Mouse (Mus musculus) lung, adult 2 months (tissue): Measurements from ENCODE around the gene Gm5089. TPM values are rescaled to one million over a fixed set of nuclear protein-coding genes. Genes with fewer than 3 reads are reported as not detected.

Experiments used
- DNase-seq: peaks from one replicate; pipeline ENCODE4 v3.0.0; 2022
- H3K4me1 ChIP-seq: fragments of 200-500 bp; 2 replicates; pipeline ENCODE4 v1.6.1; 2011; ENCODE audit warnings: low read length; ENCODE audit not compliant: control insufficient read depth, insufficient read depth
- H3K4me3 ChIP-seq: fragments of 200-500 bp; replicated peaks from 2 replicates; pipeline ENCODE3; 2011; ENCODE audit warnings: low read depth, mild to moderate bottlenecking, control low read depth, low read length; ENCODE audit errors: extremely low read depth
- CTCF ChIP-seq: fragments of 200-500 bp; IDR thresholded peaks from 2 replicates; pipeline ENCODE4 v1.5.1; 2011; ENCODE audit warnings: mild to moderate bottlenecking, low read length, control low read depth; ENCODE audit not compliant: insufficient read depth
- POLR2A ChIP-seq: fragments of 200-500 bp; IDR thresholded peaks from 2 replicates; pipeline ENCODE4 v1.6.1; 2011; ENCODE audit warnings: low read depth, mild to moderate bottlenecking, control low read depth, low read length, borderline replicate concordance; ENCODE audit errors: extremely low read depth
- WGBS: fragments of 180-500 bp; shearing (Covaris S2); methylation state at CpG from one replicate; pipeline ENCODE4 v1.1.7; 2018; 5-methylcytosine and 5-hydroxymethylcytosine counted together
- polyA plus RNA-seq: library from polyadenylated mRNA; depleted of rRNA; stranded (reverse); fragments of >200 nt; gene quantifications from 2 replicates; pipeline ENCODE4 v1.2.3, GENCODE M21; 2012

The Gm5089 gene
- polyA plus RNA-seq, 1 experiment, result not detected

- H3K4me3 ChIP-seq, result no peak overlapping the region
- DNase-seq, result no peak
- TF ChIP-seq CTCF (no peak), POLR2A (no peak)
- peaks cover 4% of the 10 kb centered on the region; the same call in 1 of the 2 replicates for H3K4me1 ChIP-seq
- 2% methylated on average over 57 of the region's 57 CpGs for WGBS
These were observed 23.4 kb upstream of the Gm5089 start for GRCm38 (mm10) chr14:122474041-122474890.

DNA sequence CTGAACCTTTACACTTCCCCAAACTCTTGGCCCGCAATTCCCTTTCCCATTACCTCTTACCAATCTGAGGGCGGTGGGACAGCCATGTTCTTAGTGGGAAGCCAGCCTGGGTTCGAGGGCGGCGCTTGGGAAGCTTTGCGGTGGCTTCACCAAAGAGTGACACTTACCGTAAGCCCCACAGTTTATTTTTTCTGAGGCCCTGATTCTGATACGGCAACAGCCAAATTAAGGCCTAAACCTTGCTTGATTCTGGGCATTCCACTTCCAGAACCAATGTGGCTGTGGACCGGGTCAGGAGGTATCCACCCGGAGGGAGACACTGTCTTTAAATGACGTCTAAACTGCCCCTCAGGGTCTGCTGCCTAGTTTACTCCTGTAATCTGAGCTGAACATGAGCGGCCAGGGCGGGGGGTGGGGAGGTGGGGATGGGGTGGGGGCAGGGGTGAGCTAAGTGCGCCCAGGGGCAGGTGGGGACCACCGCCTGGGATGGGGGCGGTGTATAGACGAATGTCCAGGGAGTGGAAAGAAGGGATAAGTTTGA, 22.4 kb upstream of the Gm5089 start:
- TF ChIP-seq POLR2A, result no peak
- TF ChIP-seq CTCF, result no peak
- WGBS, result 3% methylated on average over 17 of the region's 17 CpGs
- H3K4me1 ChIP-seq, result peaks cover 4% of the 10 kb centered on the region; the same call in 1 of the 2 replicates
- no peak for DNase-seq
- no peak overlapping the region for H3K4me3 ChIP-seq

DNA sequence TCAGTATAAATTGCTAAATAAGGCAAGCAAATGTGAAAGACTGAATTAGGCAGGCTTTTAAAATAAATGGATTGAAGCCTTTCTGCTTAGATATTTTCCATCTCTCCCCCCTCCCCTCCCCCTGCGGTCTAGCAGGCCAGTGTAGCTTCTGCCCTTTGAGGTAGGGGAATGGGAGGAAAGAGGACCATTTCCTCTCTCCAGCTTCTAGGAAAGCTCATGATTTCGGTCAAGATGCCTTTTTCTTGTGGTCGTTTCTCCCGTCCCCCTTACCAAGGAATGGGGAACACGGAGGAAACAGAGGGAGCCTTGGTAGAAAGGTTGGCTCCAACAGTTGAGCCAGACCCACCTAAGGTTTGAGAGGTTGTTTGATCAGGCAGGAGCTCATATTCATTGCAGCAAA, 21.7 kb upstream of the Gm5089 start:
- H3K4me3 ChIP-seq, result no peak overlapping the region
- no peak for DNase-seq
- WGBS, result 4% methylated on average over 5 of the region's 5 CpGs
- peaks cover 4% of the 10 kb centered on the region; the same call in 1 of the 2 replicates for H3K4me1 ChIP-seq
- TF ChIP-seq CTCF (no peak), POLR2A (no peak)

GRCm38 (mm10) chr14:122472161-122472560, 21.2 kb upstream of the Gm5089 start:
- WGBS, result 1% methylated on average over 13 of the region's 13 CpGs
- no peak for DNase-seq

DNA sequence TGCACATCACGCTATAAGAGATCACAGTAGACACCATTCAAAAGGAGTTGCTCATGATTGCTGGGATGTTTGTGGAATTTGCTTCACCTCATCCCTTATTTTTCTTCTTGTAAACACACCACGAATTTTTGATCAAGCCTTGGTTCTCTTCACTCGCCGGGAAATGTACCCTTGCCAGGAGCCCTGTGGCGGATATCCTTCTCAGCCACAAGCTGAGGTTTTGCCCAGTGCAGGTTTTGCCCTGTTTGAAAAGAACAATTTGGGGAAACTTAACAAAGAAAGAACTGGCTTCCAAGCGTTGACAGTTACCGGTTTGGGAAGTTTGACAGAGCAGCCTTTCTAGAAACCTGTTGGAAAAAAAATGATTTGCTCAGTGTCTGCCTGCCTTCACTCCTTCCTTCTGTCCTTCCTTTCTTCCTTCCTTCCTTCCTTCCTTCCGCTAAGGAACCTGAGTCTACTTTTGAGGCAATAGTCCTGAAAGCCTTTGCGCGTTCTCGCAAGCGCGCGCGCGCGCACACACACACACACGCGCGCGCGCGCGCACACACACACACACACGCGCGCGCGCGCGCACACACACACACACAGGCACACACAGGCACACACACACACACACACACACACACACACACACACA, 20.7 kb upstream of the Gm5089 start:
- no peak for DNase-seq
- Histone ChIP-seq H3K4me3 (no peak overlapping the region), H3K4me1 (peaks cover 4% of the 10 kb centered on the region; the same call in 1 of the 2 replicates)
- WGBS, result 10% methylated on average over 31 of the region's 31 CpGs
- TF ChIP-seq CTCF (no peak), POLR2A (no peak)

More at GRCm38 (mm10) chr14:122472161-122472560, 21.2 kb upstream of the Gm5089 start:
- no peak overlapping the region for H3K4me3 ChIP-seq
- TF ChIP-seq POLR2A (no peak), CTCF (no peak)
- peaks cover 4% of the 10 kb centered on the region; the same call in 1 of the 2 replicates for H3K4me1 ChIP-seq

- TF ChIP-seq CTCF (no peak), POLR2A (no peak)
- 7% methylated on average over 28 of the region's 28 CpGs for whole genome bisulfite sequencing
- no peak for DNase-seq
- Histone ChIP-seq H3K4me3 (no peak overlapping the region), H3K4me1 (peaks cover 2% of the 10 kb centered on the region; the same call in 1 of the 2 replicates)
These were observed 18.2 kb upstream of the Gm5089 start for GRCm38 (mm10) chr14:122468971-122469755.

- WGBS, result 12% methylated on average over 23 of the region's 23 CpGs
- TF ChIP-seq CTCF (no peak), POLR2A (no peak)
- Histone ChIP-seq H3K4me1 (peaks cover 5% of the 10 kb centered on the region; the same call in 1 of the 2 replicates), H3K4me3 (no peak overlapping the region)
- no peak for DNase-seq
These were observed 17.3 kb upstream of the Gm5089 start for GRCm38 (mm10) chr14:122467926-122468841.

DNA sequence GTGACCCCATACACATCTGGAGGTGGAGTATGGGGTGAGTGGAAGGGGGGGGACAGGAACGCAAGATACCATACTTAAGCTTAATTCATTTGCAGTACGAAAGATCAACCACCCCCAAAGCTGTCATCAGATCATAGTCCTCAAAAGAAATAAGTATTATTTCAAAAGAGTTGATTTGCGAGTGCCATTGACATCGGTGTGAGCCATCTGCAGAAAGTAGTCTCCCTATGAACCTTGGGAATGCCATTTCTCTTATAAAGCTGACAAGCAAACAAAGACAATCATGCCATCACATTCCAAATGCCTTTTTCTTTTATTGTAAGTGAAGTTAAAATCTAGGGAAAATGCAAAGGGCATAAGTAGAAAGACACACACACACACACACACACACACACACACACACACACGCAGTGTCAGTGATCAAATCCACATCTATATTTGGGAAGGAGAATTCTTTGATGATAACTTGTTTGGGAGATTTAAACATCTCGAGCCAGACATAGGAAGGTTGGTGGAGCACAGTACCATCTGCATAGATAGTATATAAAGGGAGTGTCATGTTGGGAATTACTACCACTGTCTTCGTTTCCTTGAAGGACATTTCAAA, 15.9 kb upstream of the Gm5089 start:
- TF ChIP-seq POLR2A, result no peak
- TF ChIP-seq CTCF, result no peak
- DNase-seq, result no peak
- H3K4me3 ChIP-seq, result no peak overlapping the region
- WGBS, result 62% methylated on average over 7 of the region's 7 CpGs
- peaks cover 5% of the 10 kb centered on the region; the same call in 1 of the 2 replicates for H3K4me1 ChIP-seq
